Mouse (Mus musculus): ENCODE measurements around the gene Armcx5. TPM values are rescaled to one million over a fixed set of nuclear protein-coding genes. Genes with fewer than 3 reads are reported as not detected.

Gene Armcx5
- polyA plus RNA-seq (2012; rRNA removed): 0.89 and 0.96 TPM in 2 replicates

GRCm38 (mm10) chrX:135742304-135743055 lies at the start of gene Armcx5, which contains the start of gene Gprasp1:
Armcx5 (plus strand) TSS chrX:135742733.
Gprasp1 (plus strand) TSS chrX:135742733.
- peak; percentile 82 to 84 for DNase-seq (ENCODE audit: low read depth in 1 of 2, low spot score in 2 of 2)
- Histone ChIP-seq H3K4me1 (ENCODE audit: control insufficient read depth, insufficient read depth, insufficient read length) (peaks cover 2% of the 10 kb centered on the region; the same call in 1 of the 2 replicates), H3K27ac (ENCODE audit: insufficient read depth, low read length) (peak within 1 kb of the TSS; percentile 94), H3K36me3 (ENCODE audit: control insufficient read depth, insufficient read depth, low read length) (no peaks in the 10 kb centered on the region), H3K4me3 (ENCODE audit: extremely low read depth, insufficient read depth, insufficient read length) (peak within 1 kb of the TSS; percentile 79), H3K27me3 (ENCODE audit: control insufficient read depth, insufficient read depth, low read length) (no peaks in the 10 kb centered on the region)
- WGBS: 27% methylated on average over 48 of the region's 48 CpGs
- TF ChIP-seq POLR2A (IDR thresholded peaks at IDR 0.05; ENCODE audit: low read depth, low read length) (no peak; the same call in 1 of the 2 replicates), CTCF (IDR thresholded peaks at IDR 0.05; ENCODE audit: extremely low read depth, insufficient read depth, insufficient read length, insufficient replicate concordance) (no peak)

GRCm38 (mm10) chrX:135693633-135694032 lies 48.9 kb upstream of the Armcx5 start, which contains the start of gene Tcp11x2:
Tcp11x2 (minus strand) TSS chrX:135693790.
- no peaks in the 10 kb centered on the region for H3K4me1 ChIP-seq (ENCODE audit: control insufficient read depth, insufficient read depth, insufficient read length)
- DNase-seq (ENCODE audit: low read depth in 1 of 2, low spot score in 2 of 2): no peak
- no peak for TF ChIP-seq CTCF (IDR thresholded peaks at IDR 0.05; ENCODE audit: extremely low read depth, insufficient read depth, insufficient read length, insufficient replicate concordance)
- no peak for TF ChIP-seq POLR2A (IDR thresholded peaks at IDR 0.05; ENCODE audit: low read depth, low read length)
- H3K27me3 ChIP-seq (ENCODE audit: control insufficient read depth, insufficient read depth, low read length): no peaks in the 10 kb centered on the region
- no peaks in the 10 kb centered on the region for H3K36me3 ChIP-seq (ENCODE audit: control insufficient read depth, insufficient read depth, low read length)
- H3K4me3 ChIP-seq (ENCODE audit: extremely low read depth, insufficient read depth, insufficient read length): no peak within 1 kb of the TSS
- WGBS: 68% methylated on average over 1 of the region's 1 CpGs
- no peak within 1 kb of the TSS for H3K27ac ChIP-seq (ENCODE audit: insufficient read depth, low read length)

GRCm38 (mm10) chrX:135703111-135703510 lies 39.4 kb upstream of the Armcx5 start:
- no peaks in the 10 kb centered on the region for H3K36me3 ChIP-seq (ENCODE audit: control insufficient read depth, insufficient read depth, low read length)
- no peak overlapping the region for H3K27ac ChIP-seq (ENCODE audit: insufficient read depth, low read length)
- no peak for DNase-seq (ENCODE audit: low read depth in 1 of 2, low spot score in 2 of 2)
- H3K4me3 ChIP-seq (ENCODE audit: extremely low read depth, insufficient read depth, insufficient read length): no peak overlapping the region
- TF ChIP-seq POLR2A (IDR thresholded peaks at IDR 0.05; ENCODE audit: low read depth, low read length) (no peak), CTCF (IDR thresholded peaks at IDR 0.05; ENCODE audit: extremely low read depth, insufficient read depth, insufficient read length, insufficient replicate concordance) (no peak)
- no peaks in the 10 kb centered on the region for H3K27me3 ChIP-seq (ENCODE audit: control insufficient read depth, insufficient read depth, low read length)
- 83% methylated on average over 1 of the region's 1 CpGs for WGBS
- H3K4me1 ChIP-seq (ENCODE audit: control insufficient read depth, insufficient read depth, insufficient read length): no peaks in the 10 kb centered on the region

- H3K36me3 ChIP-seq (ENCODE audit: control insufficient read depth, insufficient read depth, low read length): no peaks in the 10 kb centered on the region
- H3K4me1 ChIP-seq (ENCODE audit: control insufficient read depth, insufficient read depth, insufficient read length): no peaks in the 10 kb centered on the region
- no peak overlapping the region for H3K27ac ChIP-seq (ENCODE audit: insufficient read depth, low read length)
- no peak for DNase-seq (ENCODE audit: low read depth in 1 of 2, low spot score in 2 of 2)
- H3K27me3 ChIP-seq (ENCODE audit: control insufficient read depth, insufficient read depth, low read length): no peaks in the 10 kb centered on the region
- no peak overlapping the region for H3K4me3 ChIP-seq (ENCODE audit: extremely low read depth, insufficient read depth, insufficient read length)
- TF ChIP-seq POLR2A (IDR thresholded peaks at IDR 0.05; ENCODE audit: low read depth, low read length) (no peak), CTCF (IDR thresholded peaks at IDR 0.05; ENCODE audit: extremely low read depth, insufficient read depth, insufficient read length, insufficient replicate concordance) (no peak)
- WGBS: 35% methylated on average over 2 of the region's 2 CpGs
Observed at GRCm38 (mm10) chrX:135704349-135704748, 38.2 kb upstream of the Armcx5 start.

- no peaks in the 10 kb centered on the region for H3K36me3 ChIP-seq (ENCODE audit: control insufficient read depth, insufficient read depth, low read length)
- TF ChIP-seq CTCF (IDR thresholded peaks at IDR 0.05; ENCODE audit: extremely low read depth, insufficient read depth, insufficient read length, insufficient replicate concordance): no peak
- TF ChIP-seq POLR2A (IDR thresholded peaks at IDR 0.05; ENCODE audit: low read depth, low read length): no peak
- no peak overlapping the region for H3K27ac ChIP-seq (ENCODE audit: insufficient read depth, low read length)
- 81% methylated on average over 2 of the region's 2 CpGs for WGBS
- no peaks in the 10 kb centered on the region for H3K4me1 ChIP-seq (ENCODE audit: control insufficient read depth, insufficient read depth, insufficient read length)
- no peaks in the 10 kb centered on the region for H3K27me3 ChIP-seq (ENCODE audit: control insufficient read depth, insufficient read depth, low read length)
- no peak overlapping the region for H3K4me3 ChIP-seq (ENCODE audit: extremely low read depth, insufficient read depth, insufficient read length)
- no peak for DNase-seq (ENCODE audit: low read depth in 1 of 2, low spot score in 2 of 2)
Observed at GRCm38 (mm10) chrX:135712845-135713244, 29.7 kb upstream of the Armcx5 start.

GRCm38 (mm10) chrX:135725161-135725560 lies 17.4 kb upstream of the Armcx5 start, which contains the start of gene Tmsb15a:
Tmsb15a (minus strand) TSS chrX:135725261.
- 85% methylated on average over 10 of the region's 10 CpGs for WGBS
- Histone ChIP-seq H3K36me3 (ENCODE audit: control insufficient read depth, insufficient read depth, low read length) (no peaks in the 10 kb centered on the region), H3K27ac (ENCODE audit: insufficient read depth, low read length) (no peak within 1 kb of the TSS), H3K27me3 (ENCODE audit: control insufficient read depth, insufficient read depth, low read length) (no peaks in the 10 kb centered on the region), H3K4me1 (ENCODE audit: control insufficient read depth, insufficient read depth, insufficient read length) (no peaks in the 10 kb centered on the region), H3K4me3 (ENCODE audit: extremely low read depth, insufficient read depth, insufficient read length) (no peak within 1 kb of the TSS)
- no peak for TF ChIP-seq POLR2A (IDR thresholded peaks at IDR 0.05; ENCODE audit: low read depth, low read length)
- DNase-seq (ENCODE audit: low read depth in 1 of 2, low spot score in 2 of 2): no peak

Measured in spleen, adult 2 months (tissue).